ENCODE assay signal across 8 mouse cellular contexts in the genomic region with DNA sequence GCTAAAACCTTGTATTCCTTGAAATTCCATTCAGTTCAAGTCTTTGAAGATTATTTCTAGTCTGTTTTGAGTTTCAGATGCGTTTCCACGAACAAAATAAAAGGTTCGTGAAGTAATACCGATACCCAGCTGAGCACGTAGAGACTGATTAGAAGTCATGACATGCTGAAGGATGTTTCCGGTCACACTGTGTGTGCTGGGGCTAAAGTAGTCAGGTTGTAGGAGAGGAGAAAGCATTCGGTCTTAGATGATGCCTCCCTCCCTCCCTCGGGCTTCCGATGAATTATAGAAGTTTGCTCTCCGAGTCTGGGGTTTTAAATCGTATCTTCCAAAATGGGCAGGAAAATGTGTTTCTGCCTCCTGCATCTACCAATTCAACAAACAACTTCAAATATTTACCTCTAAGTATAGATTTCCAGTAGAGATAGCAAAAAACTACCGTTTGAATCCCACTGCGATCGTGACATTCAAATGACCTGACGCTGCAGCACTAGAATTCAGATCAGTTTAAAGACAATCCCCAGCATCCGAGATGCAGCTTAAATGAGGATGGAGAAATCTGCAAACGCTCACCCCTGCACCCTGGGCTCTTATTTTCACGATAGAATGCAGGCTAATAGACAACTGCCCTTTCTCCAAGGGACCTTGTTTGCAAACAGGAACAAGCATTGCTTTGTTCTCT. TPM values are rescaled to one million over a fixed set of nuclear protein-coding genes. Genes with fewer than 3 reads are reported as not detected.
A peak's percentile ranks its signal among the peaks of the same experiment; 100 is the strongest.
DNase-seq lines count a peak whose midpoint lies in the region; ATAC-seq and TF ChIP-seq lines count a peak whose summit lies in the region.

No protein-coding gene starts in this region.

- H3K4me2 ChIP-seq in heart, embryonic 13.5 days, result peak overlapping the region; percentile 65
- H3K4me2 ChIP-seq in lung, postnatal 0 days (replicated peaks; ENCODE audit: low read depth, low read length), result peak overlapping the region; percentile 17; the same call in 1 of the 2 replicates
- peak overlapping the region; percentile 66 for H3K4me2 ChIP-seq in hindbrain, embryonic 16.5 days (ENCODE audit: low read length)
- peak overlapping the region; percentile 60 for H3K4me2 ChIP-seq in neural tube, embryonic 15.5 days

- no peak for DNase-seq in heart, postnatal 36 days
- no peak for DNase-seq in lung, postnatal 0 days (ENCODE audit: low spot score)
- no peak for DNase-seq in lung, adult 2 months
- no peak for DNase-seq in T-cell, adult 2 months (ENCODE audit: low spot score)
- no peak for DNase-seq in spleen, adult 12 weeks (ENCODE audit: low spot score)

- ATAC-seq in heart, embryonic 13.5 days (ENCODE audit: extremely low read depth, insufficient number of reproducible peaks, low FRiP score, low TSS enrichment), result no peak
- no peak for ATAC-seq in lung, postnatal 0 days
- peak; percentile 68; the same call in 1 of the 2 replicates for ATAC-seq in hindbrain, embryonic 16.5 days
- peak; percentile 69; the same call in 1 of the 2 replicates for ATAC-seq in neural tube, embryonic 15.5 days (ENCODE audit: low FRiP score)

- no peaks in the 10 kb centered on the region for H3K27me3 ChIP-seq in heart, embryonic 13.5 days (replicated peaks)
- H3K27me3 ChIP-seq in lung, postnatal 0 days (replicated peaks; ENCODE audit: insufficient read depth, low read length), result no peaks in the 10 kb centered on the region
- H3K27me3 ChIP-seq in hindbrain, embryonic 16.5 days (replicated peaks; ENCODE audit: control insufficient read depth, insufficient read depth, low read length), result no peaks in the 10 kb centered on the region
- no peaks in the 10 kb centered on the region for H3K27me3 ChIP-seq in neural tube, embryonic 15.5 days (replicated peaks)

- H3K9ac ChIP-seq in heart, embryonic 13.5 days, result peak overlapping the region; percentile 69
- H3K9ac ChIP-seq in lung, postnatal 0 days (replicated peaks; ENCODE audit: low read depth), result no peak overlapping the region
- H3K9ac ChIP-seq in hindbrain, embryonic 16.5 days (ENCODE audit: low read depth, low read length), result peak overlapping the region; percentile 43
- peak overlapping the region; percentile 53 for H3K9ac ChIP-seq in neural tube, embryonic 15.5 days (replicated peaks)

- no peaks in the 10 kb centered on the region for H3K36me3 ChIP-seq in heart, embryonic 13.5 days
- H3K36me3 ChIP-seq in lung, postnatal 0 days (ENCODE audit: insufficient read depth, low read length), result no peaks in the 10 kb centered on the region
- no peaks in the 10 kb centered on the region for H3K36me3 ChIP-seq in hindbrain, embryonic 16.5 days (ENCODE audit: control insufficient read depth, insufficient read depth, low read length)
- H3K36me3 ChIP-seq in neural tube, embryonic 15.5 days, result no peaks in the 10 kb centered on the region

- H3K27ac ChIP-seq in heart, embryonic 13.5 days (replicated peaks), result no peak overlapping the region
- H3K27ac ChIP-seq in lung, postnatal 0 days (ENCODE audit: low read length), result no peak overlapping the region
- H3K27ac ChIP-seq in hindbrain, embryonic 16.5 days (ENCODE audit: low read depth, low read length), result 0 out of 2 replicates have a peak overlapping the region, but pooled peaks have one; percentile 45
- peak overlapping the region; percentile 75 for H3K27ac ChIP-seq in neural tube, embryonic 15.5 days (replicated peaks)

- peak overlapping the region; percentile 34 for H3K4me3 ChIP-seq in heart, embryonic 13.5 days
- H3K4me3 ChIP-seq in lung, postnatal 0 days (ENCODE audit: low read depth, low read length), result no peak overlapping the region
- no peak overlapping the region for H3K4me3 ChIP-seq in lung, adult 2 months (replicated peaks; ENCODE audit: extremely low read depth, low read depth, low read length)
- peak overlapping the region; percentile 42 for H3K4me3 ChIP-seq in hindbrain, embryonic 16.5 days (ENCODE audit: low read length)
- H3K4me3 ChIP-seq in neural tube, embryonic 15.5 days (replicated peaks), result peak overlapping the region; percentile 43

- WGBS in heart, embryonic 13.5 days, result 24% methylated on average over 18 of the region's 18 CpGs
- 36% methylated on average over 18 of the region's 18 CpGs for WGBS in lung, postnatal 0 days
- WGBS in lung, adult 2 months, result 51% methylated on average over 18 of the region's 18 CpGs
- WGBS in hindbrain, embryonic 16.5 days, result 14% methylated on average over 18 of the region's 18 CpGs
- WGBS in neural tube, embryonic 15.5 days, result 15% methylated on average over 18 of the region's 18 CpGs

- TF ChIP-seq CTCF in lung, postnatal 0 days (IDR thresholded peaks at IDR 0.05), result no peak
- no peak for TF ChIP-seq CTCF in lung, adult 2 months (IDR thresholded peaks at IDR 0.05; ENCODE audit: insufficient read depth, low read length)

- no peaks in the 10 kb centered on the region for H3K9me3 ChIP-seq in heart, embryonic 13.5 days
- H3K9me3 ChIP-seq in lung, postnatal 0 days (ENCODE audit: low read length), result no peaks in the 10 kb centered on the region
- H3K9me3 ChIP-seq in hindbrain, embryonic 16.5 days (ENCODE audit: control insufficient read depth, low read length), result no peaks in the 10 kb centered on the region
- no peaks in the 10 kb centered on the region for H3K9me3 ChIP-seq in neural tube, embryonic 15.5 days (replicated peaks)

- peaks cover 44% of the 10 kb centered on the region for H3K4me1 ChIP-seq in heart, embryonic 13.5 days
- peaks cover 9% of the 10 kb centered on the region; the same call in 1 of the 2 replicates for H3K4me1 ChIP-seq in lung, postnatal 0 days (ENCODE audit: insufficient read depth, low read depth, low read length)
- peaks cover 6% of the 10 kb centered on the region for H3K4me1 ChIP-seq in lung, adult 2 months (ENCODE audit: control insufficient read depth, insufficient read depth, low read length)
- H3K4me1 ChIP-seq in hindbrain, embryonic 16.5 days (ENCODE audit: control insufficient read depth, insufficient read depth, low read depth, low read length), result no peaks in the 10 kb centered on the region
- peaks cover 12% of the 10 kb centered on the region; the same call in 1 of the 2 replicates for H3K4me1 ChIP-seq in neural tube, embryonic 15.5 days

- TF ChIP-seq EP300 in lung, postnatal 0 days (IDR thresholded peaks at IDR 0.05), result no peak

- TF ChIP-seq POLR2A in lung, adult 2 months (IDR thresholded peaks at IDR 0.05; ENCODE audit: borderline replicate concordance, extremely low read depth, low read depth, low read length), result no peak

- intact Hi-C loops in heart, postnatal 36 days (cut with DNase I), result no loop called here

RNA-seq across cellular contexts. Expression of gene Asah2, which starts 5.6 kb away (rescaled TPM):
- 2.5 and 2.6 TPM in 2 replicates for polyA plus RNA-seq in heart, embryonic 13.5 days (2015; fragmentation: Nextera tagmentation; extraction: Ambion mirVana)
- total RNA-seq in heart, postnatal 36 days (2021), result 10 to 100 TPM; 12.9 to 14.3 TPM
- 2.1 and 2.5 TPM in 2 replicates for polyA plus RNA-seq in lung, postnatal 0 days (2015; fragmentation: Nextera tagmentation; extraction: Ambion mirVana)
- polyA plus RNA-seq in lung, adult 2 months (2012; rRNA removed), result 7.8 and 12.3 TPM in 2 replicates
- polyA plus RNA-seq in hindbrain, embryonic 16.5 days (2015; fragmentation: Nextera tagmentation; extraction: Ambion mirVana), result 0.99 and 1.1 TPM in 2 replicates
- 1.1 and 1.2 TPM in 2 replicates for polyA plus RNA-seq in neural tube, embryonic 15.5 days (2015; fragmentation: Nextera tagmentation; extraction: Ambion mirVana)

Comparison
In these comparisons a context has a peak if more than half of its experiments do, and no peak if none do; other contexts are left out.
1. ATAC-seq: peak in hindbrain, embryonic 16.5 days (single experiment) and neural tube, embryonic 15.5 days (single experiment); none in heart, embryonic 13.5 days (single experiment) and lung, postnatal 0 days (single experiment).
2. H3K27ac ChIP-seq: peak in hindbrain, embryonic 16.5 days (single experiment) and neural tube, embryonic 15.5 days (single experiment); none in heart, embryonic 13.5 days (single experiment) and lung, postnatal 0 days (single experiment).
3. H3K4me3 ChIP-seq: peak in heart, embryonic 13.5 days (single experiment), hindbrain, embryonic 16.5 days (single experiment) and neural tube, embryonic 15.5 days (single experiment); none in lung, postnatal 0 days (single experiment) and lung, adult 2 months (single experiment).
4. Peak in every context shown above with its lines, with median percentiles within 50 percentile points of each other: H3K4me2 ChIP-seq.